Mouse (Mus musculus) liver, embryonic 16.5 days (tissue): Measurements from ENCODE around the gene C6. TPM values are rescaled to one million over a fixed set of nuclear protein-coding genes. Genes with fewer than 3 reads are reported as not detected.

Experiments used
- ATAC-seq: fragments of 200-750 bp; cut with Nextera tagmentation; 2 replicates; pipeline ENCODE4 v1.8.0; 2017; ENCODE audit warnings: low read depth, mild to moderate bottlenecking, moderate number of reproducible peaks, moderate library complexity
- H3K27ac ChIP-seq: fragments of 300-500 bp; sonication (generic); 2 replicates; pipeline ENCODE4 v1.5.1; 2014; ENCODE audit warnings: mild to moderate bottlenecking, low read length
- H3K27me3 ChIP-seq: fragments of 300-500 bp; sonication (generic); 2 replicates; pipeline ENCODE4 v1.6.1; 2014; ENCODE audit warnings: low read depth, low read length, mixed read lengths; ENCODE audit not compliant: control insufficient read depth, insufficient read depth
- H3K36me3 ChIP-seq: fragments of 300-500 bp; sonication (generic); 2 replicates; pipeline ENCODE4 v1.6.1; 2014; ENCODE audit warnings: mild to moderate bottlenecking; ENCODE audit not compliant: control insufficient read depth, insufficient read depth
- H3K4me1 ChIP-seq: fragments of 300-500 bp; sonication (generic); 2 replicates; pipeline ENCODE4 v1.6.1; 2014; ENCODE audit warnings: low read depth, low read length, mixed read lengths; ENCODE audit not compliant: control insufficient read depth
- H3K4me2 ChIP-seq: fragments of 300-500 bp; sonication (generic); 2 replicates; pipeline ENCODE4 v1.6.1; 2014; ENCODE audit warnings: low read depth, low read length, mixed read lengths
- H3K4me3 ChIP-seq: fragments of 300-500 bp; sonication (generic); 2 replicates; pipeline ENCODE4 v1.5.1; 2014; ENCODE audit warnings: low read depth, mild to moderate bottlenecking, low read length
- H3K9ac ChIP-seq: fragments of 300-500 bp; sonication (generic); 2 replicates; pipeline ENCODE4 v1.6.1; 2014; ENCODE audit warnings: low read depth, low read length
- H3K9me3 ChIP-seq: fragments of 300-500 bp; sonication (generic); replicated peaks from 2 replicates; pipeline ENCODE4 v1.6.1; 2016; ENCODE audit warnings: low read length; ENCODE audit not compliant: control insufficient read depth
- WGBS: fragments of 180-500 bp; shearing (Covaris S2); extraction: QIAGEN DNeasy Blood & Tissue Kit; methylation state at CpG from one replicate; pipeline ENCODE4 v1.1.7; 2014; ENCODE audit not compliant: insufficient replicate concordance; 5-methylcytosine and 5-hydroxymethylcytosine counted together
- polyA plus RNA-seq: library from polyadenylated mRNA; unstranded; fragments of >200 nt; fragmentation: Nextera tagmentation; extraction: Ambion mirVana; gene quantifications from 2 replicates; pipeline ENCODE4 v1.2.1, GENCODE M21; 2015

C6 gene
- 3.6 and 4.0 TPM in 2 replicates for polyA plus RNA-seq

DNA sequence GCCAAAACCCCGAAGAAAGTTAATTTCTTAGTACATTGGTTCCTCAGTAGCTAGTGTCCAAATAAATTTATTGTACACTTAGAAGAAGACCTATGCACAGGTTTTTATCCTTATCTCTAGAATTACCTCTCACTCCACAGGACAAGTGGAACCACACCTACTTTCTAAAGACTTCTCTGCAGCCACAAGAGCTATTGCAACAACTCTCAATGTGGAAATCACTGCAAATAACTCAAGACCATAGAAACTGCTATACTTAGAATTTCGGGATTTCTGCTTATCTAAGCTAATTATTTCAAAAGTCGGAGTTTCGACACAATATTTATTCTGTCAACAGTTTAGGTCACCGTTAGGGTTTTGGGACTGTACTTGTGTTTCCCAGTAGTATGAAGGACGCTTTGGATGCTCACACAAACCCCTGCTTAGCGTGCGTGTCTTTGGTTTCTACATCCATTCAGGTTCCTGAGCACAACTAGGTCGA, at the start of gene C6:
Gene C6 (plus strand): TSS at position 346 of the 481 bp plus-strand sequence.
- no peak within 1 kb of the TSS for H3K4me2 ChIP-seq
- 55% methylated on average over 9 of the region's 9 CpGs for WGBS
- H3K9ac ChIP-seq = no peak within 1 kb of the TSS
- H3K4me1 ChIP-seq = no peaks in the 10 kb centered on the region
- no peaks in the 10 kb centered on the region for H3K27me3 ChIP-seq
- no peak within 1 kb of the TSS for H3K27ac ChIP-seq
- no peaks in the 10 kb centered on the region for H3K9me3 ChIP-seq
- H3K4me3 ChIP-seq = no peak within 1 kb of the TSS
- no peaks in the 10 kb centered on the region for H3K36me3 ChIP-seq
- no peak for ATAC-seq

DNA sequence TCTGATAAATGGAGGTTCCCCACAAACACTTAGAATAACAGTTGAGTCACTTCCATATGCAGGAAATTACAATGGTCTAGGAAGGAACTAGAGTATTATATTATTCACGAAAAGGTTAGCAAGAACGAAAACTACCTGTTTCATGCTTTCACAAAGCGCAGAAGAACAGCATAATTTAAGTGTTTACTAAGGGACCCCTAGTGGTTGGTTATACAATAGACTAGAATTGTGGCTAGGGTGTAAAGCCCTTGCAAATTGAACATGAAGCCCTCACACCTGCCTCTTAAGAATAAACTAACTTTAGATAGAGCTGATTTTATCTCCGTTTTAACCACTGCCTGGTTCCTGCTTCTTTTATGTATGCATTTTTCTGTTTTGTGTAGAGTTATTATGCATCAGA, 29.4 kb upstream of the C6 start:
- H3K4me2 ChIP-seq = no peak overlapping the region
- WGBS = 56% methylated on average over 4 of the region's 4 CpGs
- no peak overlapping the region for H3K9ac ChIP-seq
- H3K4me1 ChIP-seq = no peaks in the 10 kb centered on the region
- ATAC-seq = no peak
- no peak overlapping the region for H3K4me3 ChIP-seq
- no peak overlapping the region for H3K27ac ChIP-seq
- H3K36me3 ChIP-seq = no peaks in the 10 kb centered on the region
- no peaks in the 10 kb centered on the region for H3K27me3 ChIP-seq
- no peaks in the 10 kb centered on the region; the same call in 1 of the 2 replicates for H3K9me3 ChIP-seq

DNA sequence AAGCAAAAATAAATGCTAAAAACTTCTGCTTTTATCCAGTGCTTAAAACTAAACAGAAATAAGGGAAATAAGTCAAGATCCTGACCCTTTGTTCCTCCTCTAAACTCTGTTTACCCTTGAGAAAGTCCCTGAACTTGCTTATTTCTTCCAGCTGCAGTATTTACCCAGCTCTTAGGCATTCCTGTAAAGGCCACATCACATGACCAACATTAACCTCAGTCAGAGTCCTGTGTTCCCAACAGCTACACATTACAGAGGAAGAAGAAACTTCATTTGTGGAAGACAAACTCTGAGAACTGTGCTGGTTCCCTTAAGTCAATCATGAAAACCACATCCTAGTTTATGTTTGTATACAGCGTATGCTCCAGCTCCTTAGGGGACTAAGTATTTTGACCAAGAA, 7.2 kb downstream of the C6 start:
- Histone ChIP-seq H3K36me3 (no peaks in the 10 kb centered on the region), H3K4me1 (no peaks in the 10 kb centered on the region), H3K9me3 (no peaks in the 10 kb centered on the region), H3K9ac (no peak overlapping the region), H3K27me3 (no peaks in the 10 kb centered on the region), H3K4me3 (no peak overlapping the region), H3K4me2 (no peak overlapping the region), H3K27ac (no peak overlapping the region)
- ATAC-seq = no peak
- WGBS = 53% methylated on average over 1 of the region's 1 CpGs

DNA sequence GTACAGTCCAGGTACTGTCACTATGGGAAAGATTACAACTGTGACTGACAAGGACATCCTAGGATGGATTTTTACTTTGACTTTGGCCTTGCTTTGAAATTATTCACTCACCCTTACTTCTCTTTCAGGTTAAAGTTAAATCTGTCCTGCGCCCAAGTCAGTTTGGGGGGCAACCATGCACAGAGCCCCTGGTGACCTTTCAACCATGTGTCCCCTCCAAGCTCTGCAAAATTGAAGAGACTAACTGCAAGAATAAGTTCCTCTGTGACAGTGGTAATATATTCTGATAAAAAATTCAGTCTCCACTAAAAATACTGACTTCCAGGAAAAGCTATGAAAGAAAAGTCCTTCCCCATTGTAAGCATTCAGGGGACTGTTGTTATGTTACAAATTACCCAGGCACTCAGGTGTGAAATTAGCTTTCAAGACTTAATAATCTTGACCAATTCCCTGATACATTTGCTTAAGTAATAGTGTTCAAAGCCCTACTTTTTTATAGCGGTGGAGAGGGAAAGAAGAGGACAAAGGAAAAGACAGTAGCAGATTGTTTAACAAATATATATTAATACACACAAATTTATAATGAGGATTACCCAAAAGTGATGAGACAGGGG, 8.1 kb downstream of the C6 start:
- no peak overlapping the region for H3K9ac ChIP-seq
- no peak overlapping the region for H3K27ac ChIP-seq
- no peak for ATAC-seq
- H3K36me3 ChIP-seq = no peaks in the 10 kb centered on the region
- H3K4me3 ChIP-seq = no peak overlapping the region
- no peak overlapping the region for H3K4me2 ChIP-seq
- 59% methylated on average over 2 of the region's 2 CpGs for WGBS
- H3K27me3 ChIP-seq = no peaks in the 10 kb centered on the region
- no peaks in the 10 kb centered on the region for H3K9me3 ChIP-seq
- no peaks in the 10 kb centered on the region for H3K4me1 ChIP-seq

DNA sequence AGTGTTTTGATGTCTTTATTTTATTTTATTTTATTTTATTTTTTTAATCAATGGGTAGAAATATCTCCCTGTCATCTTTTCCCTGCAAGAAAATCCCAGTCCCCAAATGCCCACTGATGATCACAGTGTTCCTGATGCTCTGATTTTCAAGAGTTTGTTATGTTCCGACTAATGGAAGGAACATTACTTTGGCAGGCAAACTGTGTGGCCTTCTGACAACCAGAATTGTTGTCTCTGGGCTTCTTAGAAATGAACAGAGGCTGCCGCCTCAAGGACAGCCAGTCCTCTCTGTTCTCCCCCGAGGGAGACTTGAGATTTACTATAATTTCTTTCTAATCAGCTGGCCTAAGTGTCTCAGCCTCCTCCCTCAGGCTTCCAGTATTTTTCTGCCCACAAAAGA, 20.7 kb downstream of the C6 start:
- no peak for ATAC-seq
- 51% methylated on average over 3 of the region's 3 CpGs for WGBS
- Histone ChIP-seq H3K27me3 (no peaks in the 10 kb centered on the region), H3K9me3 (no peaks in the 10 kb centered on the region), H3K27ac (no peak overlapping the region), H3K4me3 (no peak overlapping the region), H3K36me3 (no peaks in the 10 kb centered on the region), H3K4me1 (no peaks in the 10 kb centered on the region), H3K4me2 (no peak overlapping the region), H3K9ac (no peak overlapping the region)

DNA sequence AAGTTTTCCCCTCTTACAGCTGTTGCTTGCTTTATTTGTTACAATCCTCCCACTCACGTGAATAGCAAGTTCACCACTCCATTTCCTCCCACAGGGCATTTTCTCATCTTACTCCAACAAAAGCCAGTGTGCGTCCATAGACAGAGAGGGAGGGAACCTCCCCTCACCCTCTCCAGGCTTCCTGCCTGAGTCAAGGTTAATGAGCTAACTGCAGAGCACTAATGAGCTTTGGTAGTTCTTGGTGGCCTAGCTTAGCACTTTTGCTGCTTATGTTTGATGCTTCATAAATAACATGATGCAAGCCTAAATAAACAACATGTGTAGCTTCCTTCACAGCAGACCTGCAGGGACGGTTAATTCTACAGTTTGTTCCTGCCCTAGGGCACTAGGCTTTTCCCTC, 63.4 kb downstream of the C6 start:
- Histone ChIP-seq H3K4me3 (no peak overlapping the region), H3K36me3 (no peaks in the 10 kb centered on the region), H3K9ac (no peak overlapping the region), H3K27ac (no peak overlapping the region), H3K4me2 (no peak overlapping the region), H3K27me3 (no peaks in the 10 kb centered on the region), H3K9me3 (no peaks in the 10 kb centered on the region), H3K4me1 (no peaks in the 10 kb centered on the region)
- WGBS = 30% methylated on average over 3 of the region's 3 CpGs
- no peak for ATAC-seq

DNA sequence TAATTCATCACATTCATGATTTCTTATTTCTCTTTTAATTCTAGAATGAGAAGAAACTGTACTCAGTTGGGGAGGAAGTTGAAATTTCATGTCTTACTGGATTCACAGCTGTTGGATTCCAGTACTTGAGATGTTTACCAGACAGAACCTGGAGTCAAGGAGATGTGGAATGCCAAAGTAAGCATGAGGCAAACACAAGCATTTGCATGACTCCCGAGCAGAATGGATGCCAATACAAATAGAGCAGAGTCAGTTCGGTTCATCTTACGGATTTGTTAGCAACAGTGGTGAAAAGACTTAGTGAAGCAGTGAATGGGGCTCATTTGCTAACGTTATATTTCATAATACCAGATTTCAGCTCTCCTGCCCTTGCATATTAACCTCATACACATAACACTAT, 69.9 kb downstream of the C6 start:
- H3K36me3 ChIP-seq = no peaks in the 10 kb centered on the region
- no peaks in the 10 kb centered on the region for H3K4me1 ChIP-seq
- ATAC-seq = no peak
- H3K27ac ChIP-seq = no peak overlapping the region
- H3K4me3 ChIP-seq = no peak overlapping the region
- 48% methylated on average over 4 of the region's 4 CpGs for WGBS
- H3K9ac ChIP-seq = no peak overlapping the region
- H3K27me3 ChIP-seq = no peaks in the 10 kb centered on the region
- no peak overlapping the region for H3K4me2 ChIP-seq
- H3K9me3 ChIP-seq = no peaks in the 10 kb centered on the region

DNA sequence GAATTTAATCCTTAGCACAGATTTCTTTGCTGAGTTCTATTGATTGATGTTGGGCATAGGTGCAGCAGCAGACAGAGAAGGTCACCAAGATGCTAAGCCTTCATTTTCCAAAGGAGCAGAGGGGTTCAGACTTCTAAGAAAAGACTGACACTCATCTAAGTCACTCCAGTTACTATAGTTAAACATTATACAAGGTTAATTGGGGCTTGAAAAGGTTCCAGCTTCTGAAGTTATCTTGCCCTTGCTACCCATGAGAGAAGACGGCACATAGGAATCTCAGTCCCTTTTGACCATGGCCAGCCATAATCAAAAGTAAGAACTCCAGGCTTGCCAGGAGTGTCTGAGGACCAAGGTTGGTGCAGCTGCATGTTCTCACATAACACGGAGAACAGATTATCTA, 77.3 kb downstream of the C6 start:
- no peak overlapping the region for H3K4me3 ChIP-seq
- H3K9ac ChIP-seq = no peak overlapping the region
- H3K27me3 ChIP-seq = no peaks in the 10 kb centered on the region
- ATAC-seq = no peak
- WGBS = 69% methylated on average over 2 of the region's 2 CpGs
- H3K9me3 ChIP-seq = no peaks in the 10 kb centered on the region
- H3K4me1 ChIP-seq = no peaks in the 10 kb centered on the region
- no peak overlapping the region for H3K27ac ChIP-seq
- no peak overlapping the region for H3K4me2 ChIP-seq
- no peaks in the 10 kb centered on the region for H3K36me3 ChIP-seq

DNA sequence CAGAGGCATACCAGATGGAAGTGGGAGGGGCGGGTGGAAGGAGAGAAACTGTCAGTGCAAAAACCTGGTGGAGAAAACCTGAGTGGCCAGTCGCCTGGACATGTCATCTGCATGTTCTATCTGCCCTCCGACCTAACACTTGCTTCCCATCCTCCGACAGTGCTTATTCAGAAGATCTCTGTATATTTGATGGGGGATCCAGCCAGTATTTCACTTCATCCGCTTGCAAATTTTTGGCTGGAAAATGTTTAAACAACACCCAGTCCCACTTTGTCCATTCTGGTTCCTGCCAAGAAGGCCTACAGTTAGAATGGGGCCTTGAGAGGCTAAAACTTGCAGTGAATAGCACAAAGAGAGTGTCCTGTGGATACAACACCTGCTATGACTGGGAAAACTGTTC, 81.2 kb downstream of the C6 start:
- Histone ChIP-seq H3K4me1 (no peaks in the 10 kb centered on the region), H3K9me3 (no peaks in the 10 kb centered on the region), H3K36me3 (no peaks in the 10 kb centered on the region), H3K27ac (no peak overlapping the region), H3K4me2 (no peak overlapping the region), H3K9ac (no peak overlapping the region), H3K27me3 (no peaks in the 10 kb centered on the region), H3K4me3 (no peak overlapping the region)
- ATAC-seq = no peak
- 62% methylated on average over 5 of the region's 5 CpGs for WGBS
